Mouse (Mus musculus) heart, adult 9 months (tissue): ENCODE measurements around the gene Nfat5.

ENCODE experiments used
- DNase-seq, 2 experiments: peaks; one replicate each; pipeline ENCODE4 v3.0.0; 2022; ENCODE audit warnings: low spot score in 2 of 2

The Nfat5 gene

GRCm38 (mm10) chr8:107397665-107398064 is 104.4 kb downstream of the Nfat5 start:
- DNase-seq, result no peak

DNA sequence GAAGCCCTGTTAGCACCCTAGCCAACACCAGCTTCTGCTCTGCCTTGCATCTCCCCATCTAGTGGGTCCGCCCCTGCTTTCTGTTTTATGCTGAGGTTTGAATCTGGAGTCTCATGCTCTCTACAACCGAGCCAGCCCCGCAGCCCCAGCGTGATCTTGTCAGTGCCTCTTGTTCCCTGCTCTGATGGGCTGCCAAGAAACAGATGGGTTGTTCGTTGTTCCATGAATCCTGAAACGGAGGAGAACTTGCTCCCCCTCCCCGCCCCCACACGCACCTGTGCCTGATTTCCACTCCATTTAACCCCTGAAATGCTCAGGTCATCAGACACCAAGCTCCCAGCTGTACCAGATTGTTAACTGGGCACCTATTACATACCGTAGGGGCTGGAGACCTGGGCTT is 106.2 kb downstream of the Nfat5 start:
- no peak for DNase-seq

DNA sequence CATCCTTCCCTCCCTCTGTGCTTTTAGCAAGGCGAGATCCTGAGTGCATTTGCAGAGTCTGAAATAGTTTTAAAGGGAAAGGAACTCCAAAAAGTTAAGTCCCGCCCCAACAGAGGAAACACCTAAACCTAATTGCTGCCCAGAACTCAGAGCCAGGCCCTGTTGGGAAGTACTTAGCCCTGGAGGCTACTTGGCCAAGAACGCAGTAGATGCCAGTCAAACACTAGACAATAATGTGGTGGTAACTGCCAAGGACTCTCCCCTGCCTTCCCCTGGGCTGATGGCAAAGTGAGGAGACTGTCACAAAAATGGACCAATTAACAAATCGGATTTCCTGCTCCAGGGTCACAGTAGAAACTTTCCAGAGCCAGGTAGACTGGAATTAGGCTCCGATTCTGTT is 108.6 kb downstream of the Nfat5 start:
- DNase-seq, result no peak

- peak; percentile 88 to 91 for DNase-seq
Measured at GRCm38 (mm10) chr8:107403038-107403781, 109.9 kb downstream of the Nfat5 start, which contains the start of gene Nqo1. TSS of gene Nqo1 (minus strand) at chr8:107403206.

DNA sequence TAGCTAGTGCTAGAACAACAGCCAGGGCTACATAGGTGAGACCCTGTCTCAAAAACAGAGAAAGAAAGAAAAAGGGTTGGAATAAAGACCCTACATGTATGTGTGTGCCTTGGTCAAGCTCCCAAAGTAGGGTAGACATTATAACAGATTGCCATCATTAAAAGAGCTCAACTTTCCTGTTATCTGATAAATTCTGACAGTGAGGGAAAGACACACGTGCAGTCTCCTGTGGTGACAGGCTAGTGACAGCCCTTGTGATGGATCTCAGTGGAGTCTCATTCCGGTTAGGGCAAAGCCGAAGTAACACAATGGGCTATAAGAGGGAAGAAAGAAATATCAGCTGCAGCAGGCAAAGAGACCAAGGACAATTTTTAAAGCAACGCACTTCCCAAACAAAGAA is 110.8 kb downstream of the Nfat5 start:
- no peak for DNase-seq

- no peak for DNase-seq
Measured at GRCm38 (mm10) chr8:107405935-107406334, 112.7 kb downstream of the Nfat5 start.

DNA sequence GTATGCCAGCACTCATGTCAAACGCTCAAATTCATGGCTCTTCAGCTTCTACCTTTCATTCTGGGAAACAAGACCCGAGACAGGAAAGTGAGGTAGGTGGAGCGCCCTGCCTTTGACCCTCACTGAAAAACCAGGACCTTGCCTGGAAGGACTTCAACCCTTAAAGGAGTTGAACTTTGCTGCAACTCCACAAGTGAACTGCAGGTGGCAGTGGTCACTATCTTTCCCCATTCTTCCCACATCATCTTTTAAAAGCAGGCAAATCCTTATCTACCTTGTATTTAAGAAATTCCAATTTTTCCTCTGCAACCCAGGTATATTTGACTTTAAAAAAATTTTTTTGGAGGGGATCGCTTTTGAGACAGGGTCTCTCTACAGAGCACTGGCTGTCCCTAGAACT is 118.1 kb downstream of the Nfat5 start:
- no peak for DNase-seq

- DNase-seq, result no peak
Measured at GRCm38 (mm10) chr8:107412552-107412951, 119.3 kb downstream of the Nfat5 start.

DNA sequence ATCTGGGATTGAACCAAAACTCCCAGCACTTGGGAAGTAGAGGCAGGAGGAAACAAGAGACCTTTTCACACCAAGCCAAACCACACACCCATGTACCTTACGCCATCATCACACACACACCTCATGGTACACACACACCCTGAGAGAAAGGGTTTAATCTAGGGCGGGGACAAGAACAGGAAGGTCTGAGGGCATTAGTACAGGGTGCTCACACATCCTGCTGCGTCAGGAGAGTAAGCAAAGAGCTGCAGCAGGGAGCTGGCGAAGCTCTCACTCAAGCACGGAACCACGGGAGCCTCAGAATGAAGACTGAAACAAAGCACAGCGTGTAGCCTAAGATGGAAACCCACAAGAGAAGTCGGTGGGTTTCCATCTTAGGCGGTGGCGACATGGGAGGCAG is 120.6 kb downstream of the Nfat5 start:
- DNase-seq, result no peak

- no peak for DNase-seq
Measured at GRCm38 (mm10) chr8:107417001-107417400, 123.7 kb downstream of the Nfat5 start.

DNA sequence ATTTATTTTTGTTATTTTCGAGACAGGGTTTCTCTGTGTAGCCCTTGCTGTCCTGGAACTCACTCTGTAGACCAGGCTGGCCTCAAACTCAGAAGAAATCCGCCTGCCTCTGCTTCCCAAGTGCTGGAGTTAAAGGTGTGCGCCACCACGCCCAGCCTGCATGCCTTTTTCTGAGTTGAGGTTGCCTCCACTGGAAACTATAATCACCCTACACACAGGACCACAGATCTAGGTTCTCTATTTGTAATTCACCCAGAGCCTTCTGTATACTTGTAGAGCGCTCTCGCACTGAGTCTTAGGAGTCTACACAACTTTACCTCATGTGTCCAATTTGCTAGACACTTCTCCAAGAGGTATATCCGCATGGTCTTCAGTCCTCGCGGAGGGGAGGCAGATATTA is 130.9 kb downstream of the Nfat5 start:
- DNase-seq, result no peak

DNA sequence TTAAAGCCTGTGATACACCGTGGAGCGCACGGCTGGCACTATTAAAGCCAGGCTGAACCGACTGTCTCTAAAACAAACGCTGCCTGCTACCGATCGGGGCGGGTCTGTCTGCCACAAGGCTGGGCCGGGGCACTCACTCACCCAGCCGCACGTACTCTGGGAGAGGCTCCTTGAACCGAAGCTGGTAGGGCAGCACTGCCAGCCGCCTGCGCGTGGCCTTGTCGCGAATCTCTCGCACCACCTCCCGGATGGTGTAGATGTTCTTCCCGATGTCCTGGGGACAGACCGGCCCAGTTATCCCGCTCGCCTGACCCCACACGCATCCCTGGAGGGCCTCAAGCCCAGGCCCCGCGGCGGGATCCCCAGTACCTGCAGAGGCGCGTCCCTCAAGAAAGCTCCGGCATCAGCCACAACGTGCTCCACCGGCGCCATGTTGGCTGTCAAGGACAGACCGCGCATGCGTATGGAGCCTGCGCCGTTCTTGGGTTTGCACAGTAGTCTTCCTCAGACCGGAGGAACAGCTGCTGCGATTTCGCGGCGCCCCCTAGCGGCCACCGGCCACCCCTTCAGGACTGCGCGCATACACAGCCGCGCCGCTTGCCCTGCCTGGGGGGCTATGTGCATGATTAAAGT is 131.4 kb downstream of the Nfat5 start, which contains the start of gene Nob1:
Nob1 (minus strand) TSS at position 455 of the 633 bp plus-strand sequence.
- DNase-seq, result peak; percentile 94 to 96

DNA sequence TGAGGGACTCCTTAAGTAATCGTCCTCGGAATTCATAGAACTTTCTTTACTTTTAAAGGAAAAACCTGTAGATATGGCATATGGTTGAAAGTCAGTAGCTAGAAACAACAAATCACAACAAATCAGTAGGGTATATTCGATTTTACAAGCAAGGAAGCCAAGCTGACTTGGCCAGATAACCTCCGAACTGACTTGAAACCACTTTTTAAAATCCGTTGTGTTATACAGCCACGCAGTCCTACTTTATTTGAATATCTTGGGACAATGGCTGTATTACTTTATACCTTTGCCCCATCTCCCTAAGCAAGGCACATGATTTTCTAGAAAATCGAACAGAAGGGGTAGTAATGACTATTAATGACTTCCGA is 131.9 kb downstream of the Nfat5 start:
- DNase-seq, result no peak
